Mouse (Mus musculus) MN1 (cell line): Measurements from ENCODE around the gene Spats2.

Source experiments
- DNase-seq: peaks from one replicate; pipeline ENCODE4 v3.0.0-alpha.2; 2016; ENCODE audit warnings: low spot score

Spats2 gene

GRCm38 (mm10) chr15:99259730-99260252, 134.1 kb downstream of the Spats2 start:
- peak; percentile 45 for DNase-seq

GRCm38 (mm10) chr15:99262702-99263101, 137.0 kb downstream of the Spats2 start:
- DNase-seq = no peak
